Mouse (Mus musculus) mature B cell (primary cell): ENCODE data around the gene Slc23a2.

Source experiments
- in situ Hi-C: fragments of 300-500 bp; cut with MboI; formaldehyde crosslinking; loops from 2 replicates; pipeline ENCODE4 v1.14.3; 2019

The Slc23a2 gene

GRCm38 (mm10) chr2:132049491-132049890 is 95.4 kb downstream of the Slc23a2 start:
- in situ Hi-C loops: no loop called here

- in situ Hi-C loops: no loop called here
Measured at GRCm38 (mm10) chr2:132048143-132048772, 96.7 kb downstream of the Slc23a2 start.

GRCm38 (mm10) chr2:132047364-132047763 is 97.5 kb downstream of the Slc23a2 start:
- in situ Hi-C loops: no loop called here

GRCm38 (mm10) chr2:132046659-132047058 is 98.2 kb downstream of the Slc23a2 start:
- in situ Hi-C loops: no loop called here

GRCm38 (mm10) chr2:132044320-132045274 is 100.3 kb downstream of the Slc23a2 start:
- in situ Hi-C loops: no loop called here

GRCm38 (mm10) chr2:132043101-132043621 is 101.7 kb downstream of the Slc23a2 start:
- in situ Hi-C loops: no loop called here

- in situ Hi-C loops: no loop called here
Measured at GRCm38 (mm10) chr2:132039894-132040293, 105.0 kb downstream of the Slc23a2 start.

GRCm38 (mm10) chr2:132036326-132036725 is 108.6 kb downstream of the Slc23a2 start:
- in situ Hi-C loops: no loop called here

GRCm38 (mm10) chr2:132035470-132035835 is 109.5 kb downstream of the Slc23a2 start:
- in situ Hi-C loops: no loop called here

- in situ Hi-C loops: no loop called here
Measured at GRCm38 (mm10) chr2:132034590-132035469, 110.1 kb downstream of the Slc23a2 start.

- in situ Hi-C loops: no loop called here
Measured at GRCm38 (mm10) chr2:132031364-132032095, 113.4 kb downstream of the Slc23a2 start.

- in situ Hi-C loops: no loop called here
Measured at GRCm38 (mm10) chr2:132030418-132031363, 114.2 kb downstream of the Slc23a2 start.

GRCm38 (mm10) chr2:132029646-132030417 is 115.1 kb downstream of the Slc23a2 start, which contains the start of gene Rassf2:
Rassf2 (minus strand) TSS chr2:132030258.
- in situ Hi-C loops: no loop called here

GRCm38 (mm10) chr2:132028894-132029605 is 115.9 kb downstream of the Slc23a2 start:
- in situ Hi-C loops: no loop called here

- in situ Hi-C loops: no loop called here
Measured at GRCm38 (mm10) chr2:132028107-132028506, 116.8 kb downstream of the Slc23a2 start.

- in situ Hi-C loops: no loop called here
Measured at GRCm38 (mm10) chr2:132027366-132027765, 117.5 kb downstream of the Slc23a2 start.

GRCm38 (mm10) chr2:132024028-132024427 is 120.9 kb downstream of the Slc23a2 start:
- in situ Hi-C loops: no loop called here

- in situ Hi-C loops: no loop called here
Measured at GRCm38 (mm10) chr2:132022621-132023020, 122.3 kb downstream of the Slc23a2 start.
